Mouse (Mus musculus) embryonic fibroblast, embryonic 13.5 days (primary cell): Measurements from ENCODE around the gene Gm21969.

Experiments used
- CTCF ChIP-seq: IDR thresholded peaks from 2 replicates; pipeline ENCODE4 v1.5.1; 2011; ENCODE audit warnings: mild to moderate bottlenecking, control low read depth, low read length, moderate library complexity, borderline replicate concordance; ENCODE audit not compliant: insufficient read depth
- POLR2A ChIP-seq: IDR thresholded peaks from 2 replicates; pipeline ENCODE4 v1.6.1; 2011; ENCODE audit warnings: low read depth, mild to moderate bottlenecking, control low read depth, low read length, moderate library complexity

GRCm38 (mm10) chr4:139589351-139590027 is 13.5 kb upstream of the Gm21969 start:
- no peak for TF ChIP-seq CTCF
- TF ChIP-seq POLR2A: no peak
